8 mouse cellular contexts compared by ENCODE assay signal in genomic region chr2:167476762-167477161, GRCm38 (mm10). TPM values are rescaled to one million over a fixed set of nuclear protein-coding genes. Genes with fewer than 3 reads are reported as not detected.
DNase-seq lines count a peak whose midpoint lies in the region; ATAC-seq lines count a peak whose summit lies in the region.

No protein-coding gene starts in this region.

- H3K9ac ChIP-seq in lung, embryonic 16.5 days (ENCODE audit: low read length): no peak overlapping the region
- H3K9ac ChIP-seq in limb, embryonic 12.5 days (replicated peaks): no peak overlapping the region
- no peak overlapping the region for H3K9ac ChIP-seq in stomach, embryonic 14.5 days (replicated peaks; ENCODE audit: low read depth, low read length)

- H3K27me3 ChIP-seq in lung, embryonic 16.5 days (ENCODE audit: control insufficient read depth, insufficient read depth, low read depth, low read length): no peaks in the 10 kb centered on the region
- H3K27me3 ChIP-seq in limb, embryonic 12.5 days: no peaks in the 10 kb centered on the region
- no peaks in the 10 kb centered on the region for H3K27me3 ChIP-seq in stomach, embryonic 14.5 days (ENCODE audit: control insufficient read depth, insufficient read depth, low read length)

- H3K4me1 ChIP-seq in lung, embryonic 16.5 days (replicated peaks; ENCODE audit: control insufficient read depth, insufficient read depth, low read length): peaks cover 7% of the 10 kb centered on the region; the same call in 1 of the 2 replicates
- 0 out of 2 replicates have a peak, but pooled peaks cover 9% of the 10 kb centered on the region for H3K4me1 ChIP-seq in limb, embryonic 12.5 days (replicated peaks)
- H3K4me1 ChIP-seq in stomach, embryonic 14.5 days (ENCODE audit: control insufficient read depth, insufficient read depth, low read length): peaks cover 15% of the 10 kb centered on the region

- peaks cover 25% of the 10 kb centered on the region for H3K36me3 ChIP-seq in lung, embryonic 16.5 days (ENCODE audit: control insufficient read depth, insufficient read depth, low read length)
- H3K36me3 ChIP-seq in limb, embryonic 12.5 days: peaks cover 51% of the 10 kb centered on the region
- H3K36me3 ChIP-seq in stomach, embryonic 14.5 days (ENCODE audit: control insufficient read depth, insufficient read depth, low read length): peaks cover 19% of the 10 kb centered on the region

- no peak overlapping the region for H3K4me2 ChIP-seq in lung, embryonic 16.5 days (ENCODE audit: low read depth, low read length)
- no peak overlapping the region for H3K4me2 ChIP-seq in limb, embryonic 12.5 days
- no peak overlapping the region for H3K4me2 ChIP-seq in stomach, embryonic 14.5 days (replicated peaks; ENCODE audit: low read depth, low read length)

- no peak overlapping the region for H3K4me3 ChIP-seq in lung, embryonic 16.5 days (ENCODE audit: low read length)
- H3K4me3 ChIP-seq in limb, embryonic 12.5 days (replicated peaks): no peak overlapping the region
- no peak overlapping the region for H3K4me3 ChIP-seq in stomach, embryonic 14.5 days (ENCODE audit: low read depth, low read length)

- 0 out of 2 replicates have a peak, but pooled peaks have one; percentile 6 for ATAC-seq in lung, embryonic 16.5 days (ENCODE audit: low read depth)
- ATAC-seq in limb, embryonic 12.5 days (ENCODE audit: insufficient number of reproducible peaks, insufficient read depth, low FRiP score, low TSS enrichment, low read depth): no peak
- no peak for ATAC-seq in stomach, embryonic 14.5 days (ENCODE audit: insufficient number of reproducible peaks, insufficient read depth, low FRiP score, low read depth)

- H3K27ac ChIP-seq in lung, embryonic 16.5 days (ENCODE audit: low read length): peak overlapping the region; percentile 11; the same call in 1 of the 2 replicates
- H3K27ac ChIP-seq in limb, embryonic 12.5 days: peak overlapping the region; percentile 37; the same call in 1 of the 2 replicates
- peak overlapping the region; percentile 75 for H3K27ac ChIP-seq in stomach, embryonic 14.5 days (ENCODE audit: low read length)

- peak; percentile 68 for DNase-seq in cerebellum, adult 9-11 months
- DNase-seq in cerebellum, postnatal 25 days: no peak
- DNase-seq in lung, postnatal 14 days: no peak
- no peak for DNase-seq in urinary bladder, postnatal 14 days (ENCODE audit: low spot score)
- no peak for DNase-seq in yolk sac, embryonic 10.5 days (ENCODE audit: low spot score)

- no peaks in the 10 kb centered on the region for H3K9me3 ChIP-seq in lung, embryonic 16.5 days (ENCODE audit: control insufficient read depth, low read length)
- H3K9me3 ChIP-seq in limb, embryonic 12.5 days: no peaks in the 10 kb centered on the region
- no peaks in the 10 kb centered on the region for H3K9me3 ChIP-seq in stomach, embryonic 14.5 days (ENCODE audit: control insufficient read depth, low read depth, low read length)

- WGBS in lung, embryonic 16.5 days: 56% methylated on average over 4 of the region's 4 CpGs
- WGBS in limb, embryonic 12.5 days: 80% methylated on average over 4 of the region's 4 CpGs
- WGBS in stomach, embryonic 14.5 days: 61% methylated on average over 4 of the region's 4 CpGs

RNA-seq across cellular contexts. Expression of gene Rnf114, which starts 15.7 kb away (rescaled TPM):
- 101 and 113 TPM in 2 replicates for polyA plus RNA-seq in lung, embryonic 16.5 days (2015; fragmentation: Nextera tagmentation; extraction: Ambion mirVana)
- 99.2 and 101 TPM in 2 replicates for polyA plus RNA-seq in limb, embryonic 12.5 days (2016; fragmentation: Nextera tagmentation; extraction: Ambion mirVana)
- 78.2 and 83.2 TPM in 2 replicates for polyA plus RNA-seq in stomach, embryonic 14.5 days (2014; fragmentation: Nextera tagmentation; extraction: Ambion mirVana)

RNA-seq across cellular contexts. Expression of gene Spata2, which starts 15.9 kb away (rescaled TPM):
- polyA plus RNA-seq in lung, embryonic 16.5 days (2015; fragmentation: Nextera tagmentation; extraction: Ambion mirVana): 14.8 and 16.2 TPM in 2 replicates
- 14.9 and 15.1 TPM in 2 replicates for polyA plus RNA-seq in limb, embryonic 12.5 days (2016; fragmentation: Nextera tagmentation; extraction: Ambion mirVana)
- 11.2 and 13.1 TPM in 2 replicates for polyA plus RNA-seq in stomach, embryonic 14.5 days (2014; fragmentation: Nextera tagmentation; extraction: Ambion mirVana)

RNA-seq across cellular contexts. Expression of gene Slc9a8, which starts 55.2 kb away (rescaled TPM):
- polyA plus RNA-seq in lung, embryonic 16.5 days (2015; fragmentation: Nextera tagmentation; extraction: Ambion mirVana): 21.3 and 24.0 TPM in 2 replicates
- polyA plus RNA-seq in limb, embryonic 12.5 days (2016; fragmentation: Nextera tagmentation; extraction: Ambion mirVana): 24.9 and 27.0 TPM in 2 replicates
- 26.2 and 27.5 TPM in 2 replicates for polyA plus RNA-seq in stomach, embryonic 14.5 days (2014; fragmentation: Nextera tagmentation; extraction: Ambion mirVana)

Comparison
In these comparisons a context has a peak if more than half of its experiments do, and no peak if none do; other contexts are left out.
1. H3K27ac ChIP-seq: peak in every context shown above with its lines; median percentile 75 in stomach, embryonic 14.5 days; 37 in limb, embryonic 12.5 days; 11 in lung, embryonic 16.5 days.